Mouse (Mus musculus) bone marrow macrophage, adult 2 months (primary cell): ENCODE results near the gene Fam241a. TPM values are rescaled to one million over a fixed set of nuclear protein-coding genes. Genes with fewer than 3 reads are reported as not detected.

ENCODE experiments used
- H3K27ac ChIP-seq: 2 replicates; pipeline ENCODE4 v1.5.1; 2012; ENCODE audit warnings: low read depth, low read length; ENCODE audit not compliant: insufficient read depth
- H3K4me1 ChIP-seq: 2 replicates; pipeline ENCODE4 v1.6.1; 2012; ENCODE audit warnings: low read length; ENCODE audit not compliant: control insufficient read depth, insufficient read depth
- H3K4me3 ChIP-seq: 2 replicates; pipeline ENCODE4 v1.5.1; 2012; ENCODE audit warnings: mild to moderate bottlenecking, low read length, moderate library complexity; ENCODE audit not compliant: insufficient read depth
- CTCF ChIP-seq: IDR thresholded peaks from 2 replicates; pipeline ENCODE4 v1.5.1; 2012; ENCODE audit warnings: low read depth, mild to moderate bottlenecking, low read length, moderate library complexity
- POLR2A ChIP-seq: IDR thresholded peaks from 2 replicates; pipeline ENCODE4 v1.6.1; 2012; ENCODE audit warnings: mild to moderate bottlenecking, low read depth, low read length, borderline replicate concordance
- polyA plus RNA-seq: library from polyadenylated mRNA; stranded (reverse); fragments of >200 nt; gene quantifications from 2 replicates; pipeline ENCODE4 v1.2.4, GENCODE M21; 2012; ENCODE audit not compliant: missing spikeins, insufficient read depth, insufficient read length

Fam241a gene
- polyA plus RNA-seq, 1 experiment: 23.7 TPM

- no peak overlapping the region for H3K4me3 ChIP-seq
- H3K4me1 ChIP-seq: peaks cover 5% of the 10 kb centered on the region; the same call in 1 of the 2 replicates
- TF ChIP-seq POLR2A (no peak), CTCF (no peak)
- no peak overlapping the region for H3K27ac ChIP-seq
Observed at GRCm38 (mm10) chr3:127823886-127824863, 71.9 kb downstream of the Fam241a start.

- peaks cover 5% of the 10 kb centered on the region; the same call in 1 of the 2 replicates for H3K4me1 ChIP-seq
- H3K4me3 ChIP-seq: no peak overlapping the region
- H3K27ac ChIP-seq: no peak overlapping the region
- no peak for TF ChIP-seq POLR2A
- TF ChIP-seq CTCF: no peak
Observed at GRCm38 (mm10) chr3:127821209-127821608, 74.9 kb downstream of the Fam241a start.

- Histone ChIP-seq H3K27ac (no peak overlapping the region), H3K4me1 (peaks cover 5% of the 10 kb centered on the region; the same call in 1 of the 2 replicates), H3K4me3 (no peak overlapping the region)
- no peak for TF ChIP-seq CTCF
- TF ChIP-seq POLR2A: no peak
Observed at GRCm38 (mm10) chr3:127820400-127820799, 75.7 kb downstream of the Fam241a start.

Other genes starting within 250 kb of the Fam241a start
- gene Alpk1, start 115.8 kb downstream of the Fam241a start, polyA plus RNA-seq: 29.9 and 35.4 TPM in 2 replicates
- 97.9 and 112 TPM in 2 replicates for gene Tifa, start 106.5 kb downstream of the Fam241a start, polyA plus RNA-seq
- gene Ap1ar, start 58.8 kb downstream of the Fam241a start, polyA plus RNA-seq: 28.0 and 28.4 TPM in 2 replicates